Mouse (Mus musculus) brain, embryonic 18.5 days (tissue): ENCODE measurements around the gene Higd1a.

Source experiments
- DNase-seq: peaks from one replicate; pipeline ENCODE4 v3.0.0-alpha.2; 2012; ENCODE audit warnings: low read depth, low spot score

Gene Higd1a

DNA sequence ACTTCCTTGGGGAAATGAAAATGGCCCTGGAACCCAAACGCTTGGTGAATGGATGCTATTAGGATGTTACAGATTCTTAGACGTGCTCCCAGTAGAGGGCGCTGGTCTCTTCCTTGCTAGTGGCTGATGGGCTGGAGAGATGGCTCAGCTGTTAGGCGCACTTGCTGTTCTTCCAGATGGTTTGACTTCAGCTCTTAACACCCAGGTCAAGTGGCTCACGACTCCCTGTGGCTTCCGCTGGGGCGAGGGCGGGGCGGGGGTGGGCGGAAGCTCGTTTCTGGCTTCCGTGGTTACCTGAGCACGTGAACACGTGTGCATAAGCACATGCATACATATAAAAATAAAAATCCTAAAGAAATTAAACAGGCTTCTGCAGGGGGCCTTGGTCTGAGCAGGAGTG lies 22.7 kb upstream of the Higd1a start:
- no peak for DNase-seq

DNA sequence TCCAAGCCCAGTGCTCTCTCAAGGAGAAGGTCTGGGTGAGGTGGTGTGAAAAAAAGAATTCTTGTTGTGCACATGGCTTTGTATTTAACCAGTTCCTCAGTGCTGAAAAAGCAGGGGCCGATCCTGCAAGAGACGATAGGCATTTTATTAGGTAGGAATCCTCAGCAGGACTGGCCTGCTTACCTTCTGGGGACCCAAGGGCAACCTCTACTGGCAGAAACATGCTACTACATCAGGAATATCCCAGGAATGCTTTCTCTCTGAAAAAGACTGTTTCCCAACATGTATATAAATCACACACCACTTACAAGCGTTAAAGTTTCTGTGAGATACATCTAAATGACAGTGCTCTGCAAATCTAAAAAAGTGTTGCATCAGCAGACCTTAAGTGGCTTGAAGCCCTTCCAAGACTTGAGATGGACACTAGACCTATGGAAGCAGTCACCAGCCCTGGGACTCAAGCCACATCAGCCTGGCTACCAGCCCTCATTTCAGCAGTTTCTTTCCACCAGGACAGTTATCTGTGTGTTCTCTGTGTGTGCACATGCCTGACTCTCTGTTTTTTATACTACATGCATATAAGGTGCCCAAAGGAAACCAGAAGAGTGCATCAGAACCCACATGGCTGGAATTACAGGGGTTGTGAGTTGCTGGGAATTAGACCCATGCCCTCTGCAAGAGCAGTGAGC lies 19.0 kb upstream of the Higd1a start:
- DNase-seq = peak; percentile 32

DNA sequence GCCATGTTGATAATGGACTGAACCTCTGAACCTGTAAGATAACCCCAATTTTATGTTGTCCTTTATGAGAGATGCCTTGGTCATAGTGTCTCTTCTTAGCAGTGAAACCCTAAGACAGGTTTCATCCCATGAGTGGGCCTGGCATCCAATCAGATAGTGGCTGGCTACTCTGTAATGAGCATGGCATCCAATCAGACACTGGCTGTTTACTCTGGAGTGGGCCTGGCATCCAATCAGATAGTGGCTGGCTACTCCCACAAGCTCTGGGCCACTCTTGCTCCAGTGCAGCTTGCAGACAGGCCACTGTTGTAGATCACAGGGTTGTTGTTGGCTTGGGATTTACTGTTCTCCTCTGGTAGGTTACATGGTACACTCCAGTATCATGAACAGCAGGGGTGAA lies 15.4 kb upstream of the Higd1a start:
- no peak for DNase-seq

DNA sequence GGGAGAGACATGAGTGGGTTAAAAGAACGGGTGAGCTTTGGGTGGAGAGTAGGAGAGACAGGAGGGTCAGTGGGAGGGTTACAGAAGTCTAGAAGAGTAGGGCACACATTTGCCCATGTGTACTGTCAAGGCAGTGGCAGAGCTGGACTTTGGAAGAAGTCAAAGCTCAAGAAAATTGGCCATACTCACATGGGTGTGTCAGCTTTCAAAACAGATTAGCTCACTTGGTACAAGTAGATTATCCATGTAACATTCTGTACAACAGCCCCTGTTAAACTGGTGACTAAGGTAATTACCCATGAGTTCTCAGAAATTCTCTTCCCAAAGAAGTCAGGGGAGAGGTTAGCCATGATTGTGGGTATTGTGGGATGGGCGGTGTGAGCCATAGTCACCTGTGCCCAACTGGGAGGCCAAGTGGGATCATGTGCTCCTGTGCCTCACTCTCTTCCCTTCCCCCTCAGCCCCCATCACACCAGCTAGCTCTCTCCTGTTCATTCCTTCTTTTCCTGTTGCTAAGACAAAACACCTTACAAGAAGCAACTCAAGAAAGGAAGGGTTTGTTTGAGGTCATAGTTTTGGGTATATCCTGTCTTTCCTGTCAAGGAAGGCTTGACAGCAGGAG lies 14.0 kb upstream of the Higd1a start:
- DNase-seq = no peak

DNA sequence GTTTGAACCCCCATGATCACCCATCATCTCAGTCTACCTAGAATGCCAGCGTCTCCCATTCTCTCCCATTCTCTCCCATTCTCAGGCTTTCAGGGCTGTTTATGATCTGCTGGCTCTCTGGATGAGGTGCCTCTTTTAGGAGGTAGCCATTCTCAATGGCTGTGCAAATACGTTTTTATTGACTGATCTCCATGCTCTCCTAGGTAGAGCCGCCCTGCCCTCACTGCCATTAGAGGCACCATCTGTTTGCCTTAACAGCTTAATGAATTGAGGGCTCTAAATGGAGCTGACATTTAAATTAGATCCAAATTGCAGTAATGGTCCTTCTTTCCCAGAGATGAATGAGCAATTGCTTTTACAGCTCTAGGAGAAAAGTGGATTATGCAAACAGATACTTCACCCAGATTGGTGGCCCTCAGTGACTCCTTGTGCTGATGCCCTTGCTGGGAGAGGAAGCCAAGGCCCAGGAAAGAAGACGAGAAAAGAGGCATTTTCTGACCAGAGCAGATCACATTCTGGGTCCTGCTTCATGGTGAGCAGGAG lies 11.9 kb upstream of the Higd1a start:
- DNase-seq = no peak

DNA sequence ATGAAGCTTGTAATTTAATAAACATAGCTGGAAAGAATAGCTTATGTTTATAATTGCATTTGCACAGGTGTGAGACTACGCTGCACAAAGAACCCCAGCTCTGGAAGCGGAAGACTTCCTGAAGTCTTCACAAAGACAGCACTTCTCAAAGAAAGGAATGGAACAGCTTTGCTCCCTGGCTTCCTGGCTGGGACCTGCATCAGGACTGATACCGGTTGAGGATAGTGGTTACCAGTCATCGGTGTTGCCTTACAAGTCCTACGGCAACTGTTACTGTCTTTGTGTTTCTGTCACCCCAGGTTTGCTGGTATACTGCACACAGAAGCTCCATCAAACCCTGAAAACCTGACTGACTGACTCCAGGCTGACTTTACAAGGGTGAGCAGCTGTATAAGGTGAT lies 11.3 kb upstream of the Higd1a start:
- DNase-seq = no peak

DNA sequence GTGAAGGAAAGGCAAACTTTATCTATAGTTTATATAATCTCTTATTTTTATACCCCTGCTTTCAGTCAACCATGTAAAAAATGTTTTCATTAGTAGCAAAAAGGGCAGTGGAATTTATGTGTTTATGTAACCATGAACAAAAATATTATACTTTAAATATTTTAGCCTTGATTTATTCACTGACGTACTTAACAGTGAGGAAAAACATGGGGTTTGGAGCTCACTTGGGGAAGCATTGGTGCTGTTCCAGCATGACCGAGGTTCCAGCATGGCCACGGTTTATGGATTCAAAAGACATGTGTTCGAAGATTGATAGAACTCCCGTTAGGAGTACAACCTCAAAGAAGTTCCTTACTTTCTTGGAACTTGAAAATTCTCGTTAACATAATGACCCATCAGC lies 10.1 kb upstream of the Higd1a start:
- DNase-seq = no peak

DNA sequence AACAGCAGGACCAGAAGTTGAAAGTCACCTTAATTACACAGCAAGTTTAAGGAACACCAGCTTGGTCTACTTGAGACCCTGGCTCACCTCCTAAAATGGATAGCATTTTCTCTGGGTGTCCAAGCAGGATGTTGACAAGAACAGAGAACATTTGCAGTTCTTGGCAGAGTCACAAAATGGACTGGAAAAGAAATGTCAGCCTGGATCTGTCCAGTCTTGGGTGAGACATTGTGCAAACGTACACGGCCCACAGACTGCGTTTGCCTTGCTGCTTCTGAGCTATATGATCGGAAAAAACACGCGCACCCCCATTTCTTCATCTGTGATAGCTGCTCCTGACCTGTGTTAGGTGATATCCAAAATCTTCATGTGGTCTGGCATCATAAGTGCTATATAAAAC lies 9.5 kb upstream of the Higd1a start:
- DNase-seq = no peak

DNA sequence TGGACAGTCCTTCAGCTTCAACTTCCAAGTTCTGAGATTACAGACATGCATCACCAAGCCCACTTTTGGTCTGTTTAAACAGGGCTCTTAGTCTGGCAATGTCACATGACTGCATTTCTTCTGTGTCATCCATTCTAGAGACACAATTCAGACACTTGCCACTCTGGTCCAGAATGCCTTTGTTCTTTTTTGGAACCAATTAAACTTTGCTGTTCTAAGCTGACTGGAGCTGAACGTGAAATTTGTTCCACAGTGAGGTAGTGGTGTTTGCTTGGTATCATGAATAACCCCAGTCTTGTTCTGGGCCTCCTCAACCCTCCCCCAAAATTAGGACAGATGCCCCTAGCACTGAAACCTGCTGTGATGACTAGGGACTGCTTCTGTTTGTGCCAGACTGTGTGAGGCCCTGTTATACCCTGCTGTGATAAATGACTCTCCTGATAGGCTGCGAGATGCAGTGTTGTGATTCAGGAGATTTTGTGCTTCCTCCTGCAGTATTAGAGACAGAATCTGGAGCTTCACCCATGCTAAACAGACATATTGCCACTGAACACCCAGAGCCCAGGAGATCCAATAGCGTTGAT lies 7.4 kb upstream of the Higd1a start:
- DNase-seq = no peak

DNA sequence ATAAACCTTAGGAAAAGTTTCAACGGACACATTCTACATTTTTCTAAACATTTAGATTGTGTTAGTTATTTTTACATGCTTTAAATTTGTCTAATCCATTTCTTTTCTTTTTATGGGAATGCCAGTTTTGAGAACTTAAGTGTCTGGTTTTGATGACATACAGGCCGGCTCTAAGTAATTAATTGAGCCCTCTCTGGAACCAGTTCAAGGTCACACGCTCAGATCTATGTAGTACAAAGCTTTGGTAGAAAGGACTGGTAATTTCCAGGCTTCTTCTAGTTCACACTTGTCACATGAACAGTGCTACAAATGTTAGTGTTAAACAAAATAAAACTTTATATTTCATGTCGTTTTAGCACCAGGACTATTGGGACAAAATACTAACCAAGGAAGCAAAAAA lies 6.7 kb upstream of the Higd1a start:
- no peak for DNase-seq

DNA sequence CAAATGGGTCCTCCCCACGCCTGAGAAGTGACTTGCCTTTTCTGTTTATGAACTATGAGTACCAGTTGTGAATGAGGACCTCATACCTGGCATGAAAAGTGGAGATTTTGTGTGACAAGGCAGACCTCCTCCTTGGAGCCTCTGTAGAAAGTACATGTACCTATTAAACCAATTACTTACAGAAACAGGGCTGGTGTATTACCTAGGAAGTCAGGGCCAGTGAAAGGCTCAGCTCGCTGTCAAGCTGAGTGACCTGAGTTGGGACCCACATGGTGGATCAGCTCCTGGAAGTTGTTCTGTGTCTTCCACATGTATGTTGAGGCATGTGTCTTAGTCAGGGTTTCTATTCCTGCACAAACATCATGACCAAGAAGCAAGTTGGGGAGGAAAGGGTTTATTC lies 2.8 kb upstream of the Higd1a start:
- no peak for DNase-seq

DNA sequence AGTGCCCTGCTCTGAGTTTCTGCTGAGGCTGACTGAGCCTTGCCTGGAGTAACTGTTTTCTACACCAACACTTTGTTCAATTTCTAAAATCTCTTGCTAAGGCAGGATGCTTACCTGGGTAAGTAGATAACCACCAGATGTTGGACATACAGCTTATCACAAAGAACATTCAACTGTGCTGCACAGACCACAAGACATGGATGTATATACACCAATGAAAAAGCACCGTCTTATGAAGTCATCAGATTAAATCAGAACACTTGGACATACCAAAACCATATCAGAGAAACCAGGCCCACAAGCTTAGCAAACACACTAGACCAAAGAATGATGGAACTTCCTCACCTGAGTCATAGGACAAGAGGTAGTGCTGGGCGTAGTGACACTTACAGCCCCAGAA lies 1.2 kb upstream of the Higd1a start:
- no peak for DNase-seq

DNA sequence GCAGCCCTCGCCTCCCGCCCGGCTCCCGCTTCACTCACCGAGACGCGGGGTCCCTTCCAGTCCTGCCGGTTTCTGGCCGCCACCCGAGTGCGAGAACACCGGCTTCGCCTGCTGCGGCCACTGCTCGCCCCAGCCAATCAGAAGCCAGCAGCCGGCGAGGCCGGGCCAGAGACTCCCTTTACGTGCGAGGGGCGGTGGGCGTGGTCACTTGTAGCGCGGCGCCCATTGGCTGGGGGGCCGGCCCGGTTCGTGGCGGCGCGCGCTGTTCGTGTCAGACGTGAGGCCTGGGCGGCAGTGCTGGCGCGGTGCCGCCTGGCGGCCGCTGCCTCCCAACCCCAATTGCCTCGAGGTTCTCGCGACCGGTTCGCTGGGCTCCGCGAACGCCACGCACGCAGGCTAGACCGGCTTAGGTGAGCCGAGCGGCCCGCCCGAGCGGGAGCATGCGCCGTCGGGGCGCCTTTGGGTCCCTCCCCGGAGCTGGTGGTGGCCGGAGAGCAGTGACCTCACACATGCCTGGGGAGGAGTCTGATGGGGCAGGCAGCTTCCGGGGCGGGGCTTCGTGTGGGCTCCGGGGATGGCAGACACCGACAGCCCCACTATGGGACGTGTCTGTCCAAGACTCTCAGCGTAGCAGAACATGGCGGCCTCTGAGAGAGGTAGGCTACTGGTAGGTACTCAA lies 549 bp downstream of the Higd1a start:
- peak; percentile 88 for DNase-seq

DNA sequence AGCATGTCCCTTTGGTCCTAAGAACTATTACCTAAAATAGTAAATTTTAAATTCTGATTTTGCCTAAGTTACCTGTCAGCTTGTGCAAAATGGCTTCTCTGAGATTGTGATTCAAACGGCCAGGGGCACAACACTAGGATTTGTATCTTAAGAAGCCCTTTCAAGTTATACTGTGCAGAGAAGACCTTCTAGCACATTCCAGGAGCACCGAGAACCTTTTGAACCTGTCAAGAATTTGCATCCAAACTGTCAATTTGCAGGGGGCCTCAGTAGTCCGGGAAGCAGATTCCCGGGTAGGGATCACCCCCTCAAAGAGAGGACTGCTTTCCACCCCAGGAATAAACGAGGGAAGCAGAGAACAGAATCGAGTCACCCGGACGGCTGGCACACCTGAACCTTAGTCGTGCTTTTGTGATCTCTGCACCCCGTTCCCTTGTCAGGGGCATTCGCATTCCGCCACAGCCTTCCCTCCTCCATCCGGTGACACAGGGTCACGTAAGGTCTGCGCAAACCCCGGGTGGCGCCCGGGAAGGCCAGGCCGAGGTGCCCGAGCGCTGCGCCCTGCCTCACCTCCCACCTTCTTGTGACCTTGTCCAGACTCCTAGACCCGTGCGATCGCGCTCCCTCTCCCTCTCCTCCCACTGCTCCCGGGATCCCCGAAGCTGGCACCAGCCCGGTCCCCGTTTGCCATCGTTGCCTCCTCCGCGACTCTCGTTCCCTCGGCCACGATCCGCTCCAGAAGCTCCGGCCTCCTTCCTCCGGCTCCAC lies 1.3 kb downstream of the Higd1a start:
- DNase-seq = no peak

DNA sequence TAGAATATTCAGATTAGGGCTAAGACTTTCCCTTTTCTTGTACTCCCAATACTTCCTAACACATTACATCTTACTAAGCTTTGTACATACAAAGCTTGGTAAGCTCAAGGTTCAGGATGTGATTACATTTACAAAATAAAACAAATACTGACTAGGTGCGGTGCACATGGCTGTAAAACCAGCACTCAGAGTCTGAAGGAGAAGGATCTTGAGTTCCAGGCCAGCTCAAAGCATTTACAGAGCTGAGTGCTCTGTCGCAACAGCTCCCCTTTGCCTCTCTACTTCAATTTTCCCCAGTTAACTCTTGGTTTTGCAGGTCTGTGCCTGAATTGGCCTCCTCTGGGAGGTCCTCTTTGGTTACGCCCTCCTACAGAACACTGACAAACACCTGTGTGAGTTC lies 3.9 kb downstream of the Higd1a start:
- DNase-seq = no peak

DNA sequence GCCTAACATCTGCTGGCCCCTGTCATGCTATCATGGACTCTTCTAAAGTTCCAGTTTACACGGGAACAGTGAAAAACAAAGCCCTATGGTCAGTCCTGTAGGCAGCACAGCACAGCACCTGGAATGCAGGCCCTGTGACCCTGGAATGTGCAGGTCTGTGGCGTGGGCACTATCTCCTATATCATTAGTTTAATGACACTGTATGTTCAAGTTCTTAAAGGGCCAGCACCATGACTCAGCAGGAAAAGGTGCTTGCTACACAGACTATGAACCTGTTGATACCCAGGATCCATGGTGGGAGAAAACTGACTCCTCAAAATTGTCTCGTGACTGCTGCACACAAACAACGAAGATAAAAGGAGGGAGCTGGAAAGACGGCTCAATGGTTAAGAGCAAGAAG lies 10.3 kb downstream of the Higd1a start:
- no peak for DNase-seq

DNA sequence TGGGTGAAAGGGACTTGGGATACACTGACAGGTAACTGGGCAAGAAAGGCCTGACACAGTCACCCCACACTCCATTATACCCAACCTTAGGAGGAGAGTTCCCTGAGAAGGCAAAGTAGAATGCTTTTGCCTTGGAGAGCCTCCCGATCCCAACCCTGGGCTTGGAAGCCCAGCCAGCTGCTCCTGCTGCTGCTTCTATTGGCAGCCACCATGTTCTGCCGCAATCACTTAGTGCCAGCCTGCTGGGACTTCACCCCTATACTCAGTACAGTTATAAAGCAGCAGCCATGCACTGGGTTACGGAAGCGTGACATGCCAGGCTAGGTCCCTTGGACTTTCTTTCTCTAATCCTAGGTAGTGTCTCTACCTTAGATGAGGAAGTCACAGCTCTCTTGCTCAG lies 11.0 kb downstream of the Higd1a start:
- no peak for DNase-seq

DNA sequence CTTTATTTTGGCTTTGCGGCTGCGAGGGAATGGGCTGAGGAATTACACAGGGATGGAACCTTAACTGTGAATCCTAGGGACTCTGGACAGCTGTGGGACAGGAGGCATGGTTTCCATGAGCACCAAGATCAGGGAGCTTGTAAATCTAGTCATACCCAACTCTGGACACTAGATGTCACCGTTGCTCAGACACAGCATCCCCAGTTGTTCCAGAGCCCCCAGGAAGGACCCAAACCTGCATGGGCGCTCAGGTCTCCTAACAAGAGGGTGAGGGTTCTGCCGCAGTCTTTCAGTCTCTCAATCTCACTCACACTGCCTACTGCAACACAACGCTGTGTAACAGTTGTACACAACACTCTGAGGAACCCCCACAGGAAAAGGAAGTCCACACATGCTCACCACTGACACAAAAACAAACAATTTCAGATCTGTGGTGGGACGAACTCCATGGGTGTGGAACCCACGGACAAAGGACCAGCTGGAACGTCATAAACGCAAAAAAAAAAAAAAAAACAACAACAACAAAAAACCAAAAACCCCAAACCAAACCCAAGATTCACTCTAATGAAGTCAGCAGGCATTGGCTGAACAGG lies 11.5 kb downstream of the Higd1a start:
- no peak for DNase-seq

DNA sequence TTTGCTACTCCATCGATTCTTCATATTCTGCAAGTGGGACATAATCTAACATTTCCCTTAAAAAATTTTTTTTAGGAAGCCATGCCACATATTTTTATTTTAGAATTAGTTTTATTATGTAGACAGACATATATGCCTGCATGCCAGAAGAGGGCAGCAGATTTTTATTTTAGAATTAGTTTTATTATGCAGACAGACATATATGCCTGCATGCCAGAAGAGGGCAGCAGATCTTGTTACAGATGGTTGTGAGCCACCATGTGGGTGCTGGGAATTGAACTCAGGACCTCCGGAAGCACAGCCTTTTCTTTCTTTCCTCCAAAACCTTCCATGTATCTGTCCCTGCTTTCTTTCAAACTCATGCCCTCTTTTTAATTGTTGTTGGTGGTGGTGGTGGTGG lies 15.2 kb downstream of the Higd1a start:
- DNase-seq = no peak

DNA sequence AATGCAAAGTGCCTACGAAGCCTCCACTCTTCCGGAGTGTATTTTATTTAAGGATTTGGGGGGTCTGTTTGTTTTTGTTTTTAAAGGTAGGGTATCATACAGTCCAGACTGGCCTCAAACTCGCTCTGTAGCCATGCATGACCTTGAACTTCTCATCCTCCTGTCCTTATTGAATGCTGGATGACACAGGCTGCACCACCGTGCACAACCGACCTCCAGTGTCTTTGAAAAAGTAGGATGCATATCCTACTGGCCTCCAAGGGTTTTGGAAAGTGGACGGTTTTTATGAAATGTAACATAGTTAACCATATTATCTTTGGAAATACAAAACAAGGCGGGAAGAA lies 18.6 kb downstream of the Higd1a start:
- no peak for DNase-seq

DNA sequence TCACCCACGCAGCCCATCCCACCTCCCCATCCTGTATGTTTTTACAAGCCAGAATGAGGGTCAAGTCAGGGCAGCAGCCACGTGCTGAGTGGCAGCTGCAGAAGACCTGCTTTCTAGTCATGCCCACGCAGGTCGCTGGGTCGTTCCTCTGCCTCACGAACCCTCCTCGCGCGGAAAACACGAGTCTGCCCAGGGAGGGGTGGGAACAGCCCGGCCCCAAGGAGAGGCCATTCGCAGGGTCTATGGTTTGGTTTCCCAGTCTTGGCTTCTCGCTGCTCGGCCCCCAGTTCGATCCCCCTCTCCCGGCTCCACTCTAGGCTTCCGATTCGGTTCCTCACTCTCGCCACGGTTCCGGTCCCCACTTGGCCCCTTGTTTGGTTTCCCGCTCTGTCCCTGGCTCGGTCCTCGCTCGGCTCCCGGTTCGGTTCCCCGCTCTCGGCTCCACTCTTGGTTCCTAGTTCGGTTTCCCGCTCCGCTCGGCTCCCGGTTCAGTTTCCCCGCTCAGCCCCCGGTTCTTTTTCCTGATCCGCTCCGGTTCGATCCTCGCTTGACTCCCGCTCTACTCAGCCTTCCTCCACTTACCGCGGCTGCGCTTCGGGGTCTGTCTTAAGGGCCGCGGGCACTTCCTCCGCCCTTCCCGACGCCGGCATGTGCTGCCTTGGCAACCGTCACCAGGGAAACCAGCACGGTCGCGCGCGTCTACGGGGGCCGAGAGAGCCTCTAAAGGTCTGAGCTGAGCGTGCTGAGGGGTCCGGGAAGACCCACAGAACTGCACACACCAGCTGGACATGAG lies 19.1 kb downstream of the Higd1a start, which contains the start of gene Ccdc13:
TSS of gene Ccdc13 (minus strand) at position 633 of the 793 bp plus-strand sequence.
- DNase-seq = no peak
